Mouse (Mus musculus): ENCODE results near the gene Wdr95.
A peak's percentile ranks its signal among the peaks of the same experiment; 100 is the strongest.

The Wdr95 gene

GRCm38 (mm10) chr5:149623815-149624675 lies 95.6 kb downstream of the Wdr95 start:
- DNase-seq (ENCODE audit: low spot score): no peak

GRCm38 (mm10) chr5:149625547-149625946 lies 97.1 kb downstream of the Wdr95 start:
- no peak for DNase-seq (ENCODE audit: low spot score)

DNA sequence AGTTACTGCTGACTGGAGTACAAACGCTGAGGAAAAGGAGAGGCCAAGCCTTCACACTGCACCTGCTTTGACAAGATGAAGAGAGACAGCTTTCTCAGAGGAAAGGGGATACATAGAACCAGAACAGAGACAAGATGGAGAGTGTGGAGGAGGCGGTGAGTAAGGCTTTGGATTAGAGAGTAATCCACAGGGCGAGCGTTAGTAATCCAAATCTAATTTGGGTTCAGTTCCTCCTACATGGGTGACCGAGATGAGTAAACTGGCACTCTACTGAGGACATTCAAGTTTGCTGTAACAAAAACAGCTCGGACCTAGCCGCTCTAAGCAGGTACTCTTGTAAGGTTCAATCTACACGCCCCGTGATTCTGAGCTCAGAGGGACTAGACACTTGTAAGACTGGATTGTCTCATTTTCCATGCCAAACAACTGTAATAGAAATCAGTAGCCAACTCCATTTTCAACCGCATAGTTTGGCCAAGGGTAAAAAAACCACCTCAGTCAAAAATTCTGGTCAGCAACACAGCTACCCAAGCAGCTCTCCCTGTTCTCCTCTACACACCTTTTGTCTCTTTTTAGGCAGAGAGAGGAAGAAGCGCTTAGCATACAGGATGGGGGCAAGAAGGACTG lies 106.0 kb downstream of the Wdr95 start:
- no peak for DNase-seq (ENCODE audit: low spot score)

- DNase-seq (ENCODE audit: low spot score): peak; percentile 68
Measured at GRCm38 (mm10) chr5:149635556-149635955, 107.1 kb downstream of the Wdr95 start.

DNA sequence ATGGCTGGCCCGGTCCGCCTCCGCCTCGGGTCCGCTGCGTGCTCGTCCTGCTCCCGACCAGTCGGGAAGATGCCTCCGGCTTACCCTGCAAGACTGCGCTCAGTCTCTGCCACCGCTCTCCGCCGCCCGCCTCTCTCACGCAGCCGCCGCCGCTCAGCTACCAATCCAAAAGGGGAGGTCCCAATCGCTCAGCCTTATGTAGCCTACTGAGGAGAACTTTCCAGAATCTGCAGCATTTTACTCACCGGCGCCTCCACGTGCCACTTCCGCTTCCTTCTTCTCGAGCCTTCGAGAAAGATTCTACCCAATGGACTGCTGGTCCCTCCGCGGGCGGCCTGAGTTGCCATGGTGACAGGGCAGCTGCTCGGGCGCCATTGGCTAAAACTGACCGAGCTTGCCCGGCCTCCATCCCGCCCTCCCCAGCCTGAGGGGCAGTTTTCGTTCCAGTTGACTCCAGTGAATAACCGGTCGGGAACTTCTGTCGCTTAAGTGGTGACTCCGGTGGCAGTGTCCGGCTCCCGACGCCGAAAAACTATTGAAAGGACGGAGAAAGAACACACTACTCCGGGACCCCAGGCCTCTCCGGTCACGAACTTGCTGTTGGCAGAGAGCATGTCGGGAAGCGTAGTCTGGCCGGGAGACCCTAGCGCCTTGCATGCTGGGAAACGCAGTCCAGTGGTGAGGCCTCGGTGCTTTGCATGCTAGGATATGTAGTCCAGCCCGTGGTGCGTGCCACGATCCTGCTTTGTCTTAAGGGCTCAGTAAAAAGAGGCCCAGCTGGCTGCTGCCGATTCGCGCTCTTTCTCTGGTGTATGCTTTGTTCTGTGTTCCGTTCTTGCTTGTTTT lies 107.8 kb downstream of the Wdr95 start, which contains the start of gene Hsph1:
Gene Hsph1 (minus strand): TSS at position 302 of the 846 bp plus-strand sequence.
- peak; percentile 100 for DNase-seq (ENCODE audit: low spot score)

- no peak for DNase-seq (ENCODE audit: low spot score)
Measured at GRCm38 (mm10) chr5:149637306-149637705, 108.8 kb downstream of the Wdr95 start.

GRCm38 (mm10) chr5:149641277-149641892 lies 112.9 kb downstream of the Wdr95 start:
- no peak for DNase-seq (ENCODE audit: low spot score)

DNA sequence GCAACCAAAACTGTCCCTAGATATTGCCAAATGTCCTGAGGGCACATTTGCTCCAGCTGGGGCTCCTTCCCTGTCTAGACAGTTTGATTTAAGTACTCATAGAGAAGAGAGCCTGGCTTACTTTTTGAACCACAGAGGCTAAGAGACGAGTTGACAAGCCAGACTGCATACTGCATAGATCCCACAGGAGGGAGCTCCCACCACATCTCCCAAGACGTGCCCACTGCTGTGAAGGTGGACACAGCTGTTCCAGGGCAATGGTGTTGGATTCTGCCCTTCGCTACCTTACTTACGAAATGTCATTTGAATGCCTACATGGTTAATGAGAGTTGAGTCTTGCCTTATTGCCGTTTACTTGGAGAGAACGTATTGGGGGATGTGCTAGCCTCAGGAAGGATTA lies 113.9 kb downstream of the Wdr95 start:
- no peak for DNase-seq (ENCODE audit: low spot score)

- DNase-seq (ENCODE audit: low spot score): no peak
Measured at GRCm38 (mm10) chr5:149642783-149643509, 114.5 kb downstream of the Wdr95 start.

DNA sequence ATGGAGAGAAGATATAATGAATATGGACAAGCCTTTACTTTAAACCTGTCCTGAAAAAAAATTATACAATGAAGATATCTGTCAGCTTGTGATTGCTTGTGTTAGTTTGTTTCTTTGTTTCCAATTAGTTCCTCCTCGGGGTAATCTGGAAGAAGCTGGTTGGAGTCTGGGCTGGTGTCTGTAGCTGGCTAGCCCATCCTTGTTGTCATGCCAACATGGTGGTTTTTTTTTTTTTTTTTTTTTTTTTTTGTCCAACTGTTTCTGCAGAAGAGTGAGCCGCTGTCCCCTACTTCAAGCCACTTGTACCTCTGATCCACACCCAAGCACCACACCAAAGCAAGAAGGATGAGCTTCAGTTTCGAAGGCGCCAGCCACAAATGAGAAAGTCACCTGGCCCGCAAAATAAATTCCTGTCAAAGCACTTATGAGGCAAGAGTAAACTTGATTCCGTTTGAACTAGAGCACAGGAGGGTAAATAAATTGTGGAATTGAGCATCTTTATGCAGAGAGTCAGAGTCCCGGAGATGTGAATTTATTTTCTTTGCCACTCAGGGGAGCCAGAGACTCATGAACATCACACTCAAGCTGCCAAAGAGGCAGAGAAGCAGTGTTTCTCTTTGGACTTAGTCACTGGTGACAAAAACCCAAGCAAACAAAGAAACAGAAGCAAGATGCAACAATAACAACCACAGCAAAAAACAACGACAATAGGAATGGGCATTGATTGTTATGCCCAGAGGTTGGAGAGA lies 119.1 kb downstream of the Wdr95 start:
- DNase-seq (ENCODE audit: low spot score): no peak

- DNase-seq (ENCODE audit: low spot score): no peak
Measured at GRCm38 (mm10) chr5:149648196-149648595, 119.7 kb downstream of the Wdr95 start.

DNA sequence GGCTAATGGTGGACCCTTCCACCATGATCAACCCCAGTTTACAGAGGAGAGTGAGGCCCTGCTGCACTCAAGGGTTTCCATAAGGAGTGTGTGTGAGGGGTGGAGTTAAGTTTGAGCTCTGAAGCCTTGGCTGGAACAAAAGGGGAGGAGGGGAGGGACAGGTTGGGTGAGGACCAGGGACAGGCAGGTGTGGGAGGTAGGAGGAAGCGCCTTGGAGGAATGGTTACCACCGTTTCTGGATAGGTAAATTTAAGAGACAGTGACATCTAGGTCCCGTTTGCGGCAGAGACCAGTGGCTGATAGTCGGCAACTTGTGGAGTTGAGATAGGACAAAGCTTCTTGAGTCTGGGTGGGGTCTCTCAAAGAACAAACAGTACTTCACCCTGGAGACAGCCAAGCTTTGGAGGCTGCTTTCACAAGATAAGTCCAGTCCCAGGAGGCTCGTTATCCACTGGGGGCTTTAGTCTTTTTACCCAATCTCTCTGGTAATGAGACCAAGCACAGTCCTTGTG lies 120.5 kb downstream of the Wdr95 start:
- DNase-seq (ENCODE audit: low spot score): no peak

- DNase-seq (ENCODE audit: low spot score): no peak
Measured at GRCm38 (mm10) chr5:149649499-149650178, 121.2 kb downstream of the Wdr95 start.

DNA sequence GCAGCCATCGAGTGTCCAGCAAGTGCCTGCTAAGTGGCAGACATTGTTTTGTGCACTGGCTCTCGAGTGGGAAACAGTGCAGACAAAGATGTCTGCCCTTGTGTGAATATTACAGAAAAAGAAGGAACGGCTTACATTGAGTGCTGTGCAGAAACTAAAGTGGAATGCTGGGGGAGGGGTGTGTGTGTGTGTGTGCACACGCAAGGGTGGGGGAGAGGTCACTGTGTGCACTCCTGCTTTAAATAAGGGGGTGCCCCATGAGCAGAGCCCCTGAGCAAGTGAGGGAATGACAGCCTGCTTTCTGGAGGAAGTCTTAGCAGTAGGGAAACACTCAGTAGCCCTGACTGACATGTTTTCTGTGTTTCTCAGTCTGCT lies 121.7 kb downstream of the Wdr95 start:
- DNase-seq (ENCODE audit: low spot score): no peak

DNA sequence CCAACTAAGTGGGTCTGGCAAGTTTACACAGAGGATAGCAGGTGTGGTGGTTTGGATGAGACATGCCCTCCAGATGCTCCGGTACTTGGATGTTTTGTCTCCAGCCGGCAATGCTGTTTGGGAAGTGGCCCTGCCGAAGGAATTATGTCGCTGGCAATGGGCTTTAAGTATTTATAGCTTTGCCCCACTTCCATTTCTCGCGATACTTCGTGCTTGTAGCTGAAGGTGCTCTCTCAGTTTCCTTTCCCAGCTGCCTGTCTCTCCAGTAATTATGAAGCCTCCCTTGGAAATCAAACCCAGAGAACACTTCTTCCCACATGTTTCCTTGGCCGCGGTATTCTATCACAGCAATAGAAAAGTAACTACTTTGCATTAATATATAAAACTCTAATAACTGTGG lies 127.2 kb downstream of the Wdr95 start:
- DNase-seq (ENCODE audit: low spot score): no peak

DNA sequence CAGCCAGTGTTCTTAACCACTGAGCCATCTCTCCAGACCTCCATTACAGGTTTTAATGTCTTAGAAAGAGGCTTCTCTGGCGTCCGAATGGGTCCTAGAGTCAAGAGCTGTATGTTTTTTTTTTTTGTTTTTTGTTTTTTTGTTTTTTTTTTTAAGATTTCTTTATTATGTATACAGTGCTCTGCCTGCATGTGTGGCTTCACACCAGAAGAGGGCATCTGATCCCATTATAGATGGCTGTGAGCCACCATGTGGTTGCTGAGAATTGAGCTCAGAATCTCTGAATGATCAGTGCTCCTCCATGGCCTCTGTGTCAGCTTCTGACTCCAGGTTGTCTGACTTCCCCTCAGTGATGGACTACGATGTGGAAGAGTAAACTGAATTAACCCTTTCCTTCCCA lies 129.5 kb downstream of the Wdr95 start:
- DNase-seq (ENCODE audit: low spot score): no peak

DNA sequence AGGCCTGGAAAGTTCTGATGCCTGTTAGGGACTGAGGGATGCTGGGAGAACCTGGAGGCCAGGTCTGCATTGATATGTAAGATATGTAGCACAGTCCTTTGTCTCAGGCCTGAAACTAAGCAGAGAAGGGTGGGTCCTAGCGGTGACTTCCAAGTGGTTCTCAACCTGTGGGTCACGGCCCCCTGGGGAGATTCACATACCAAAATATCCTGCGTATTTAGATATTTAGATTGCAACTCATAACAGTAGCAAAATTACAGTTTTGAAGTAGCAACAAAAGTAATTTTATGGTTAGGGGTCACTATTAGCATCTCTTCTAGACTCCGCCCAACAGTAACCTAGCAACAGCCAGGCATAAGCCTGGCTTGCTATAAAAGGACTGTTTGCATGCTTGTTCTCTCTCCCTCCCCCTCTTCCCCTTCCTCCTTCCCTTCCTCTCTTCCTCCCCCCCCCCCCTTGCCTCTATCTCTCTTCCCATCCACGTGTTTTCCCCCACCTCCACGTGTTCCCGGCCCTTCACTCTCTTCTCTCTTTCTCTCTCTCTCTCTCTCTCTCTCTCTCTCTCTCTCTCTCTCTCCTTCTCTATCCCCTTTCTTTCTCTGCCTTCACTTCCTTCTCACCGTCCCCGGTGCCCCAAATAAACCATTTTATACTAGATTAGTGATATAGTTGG lies 130.4 kb downstream of the Wdr95 start:
- no peak for DNase-seq (ENCODE audit: low spot score)

DNA sequence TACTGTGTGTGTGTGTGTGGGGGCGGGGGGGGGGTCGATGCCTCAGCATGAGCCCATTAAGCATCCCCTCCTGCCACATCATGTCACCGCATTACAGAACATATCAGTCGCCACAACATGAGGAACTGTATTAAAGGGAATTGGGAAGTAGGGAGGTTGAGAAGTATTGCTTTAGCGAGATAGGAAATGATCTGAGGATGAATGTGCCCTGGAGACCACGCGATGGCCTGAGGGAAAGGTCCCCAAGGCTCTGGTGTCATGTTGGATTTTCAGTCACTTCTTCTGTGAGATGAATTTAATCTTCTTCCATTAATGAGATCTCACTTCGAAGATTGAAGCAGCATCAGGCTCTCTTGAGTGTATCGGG lies 130.9 kb downstream of the Wdr95 start:
- no peak for DNase-seq (ENCODE audit: low spot score)

DNA sequence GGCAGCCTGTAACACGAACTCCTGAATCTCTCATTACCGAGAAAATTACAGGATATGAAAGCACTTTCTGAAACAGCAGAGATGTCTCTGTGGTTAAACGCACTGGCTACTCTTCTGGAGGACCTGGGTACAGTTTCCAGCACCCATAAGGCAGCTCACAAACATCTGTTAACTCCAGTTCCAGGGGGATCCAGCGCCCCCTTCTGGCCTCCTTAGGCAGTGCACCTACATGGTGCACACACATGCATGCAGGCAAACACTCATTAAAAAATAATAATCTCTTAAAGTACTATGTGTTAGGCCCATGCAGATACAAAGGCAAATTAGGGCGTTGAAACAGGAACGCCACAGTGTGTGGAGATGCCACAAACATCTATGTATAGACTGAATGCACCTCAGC lies 132.9 kb downstream of the Wdr95 start:
- DNase-seq (ENCODE audit: low spot score): no peak

All from MN1 (cell line).